Mouse (Mus musculus) ES-CJ7 (cell line): ENCODE measurements at regions not wholly inside any gene's neighbourhood (a gene's known extent, or its start where the extent isn't known, plus 50 kb on each side); places are given as distances from the start of the nearest gene placed in this dataset.
A peak's percentile ranks its signal among the peaks of the same experiment; 100 is the strongest.

Source experiments
- DNase-seq: peaks from one replicate; pipeline ENCODE4 v3.0.0; 2011; ENCODE audit warnings: low read depth, low spot score

DNA sequence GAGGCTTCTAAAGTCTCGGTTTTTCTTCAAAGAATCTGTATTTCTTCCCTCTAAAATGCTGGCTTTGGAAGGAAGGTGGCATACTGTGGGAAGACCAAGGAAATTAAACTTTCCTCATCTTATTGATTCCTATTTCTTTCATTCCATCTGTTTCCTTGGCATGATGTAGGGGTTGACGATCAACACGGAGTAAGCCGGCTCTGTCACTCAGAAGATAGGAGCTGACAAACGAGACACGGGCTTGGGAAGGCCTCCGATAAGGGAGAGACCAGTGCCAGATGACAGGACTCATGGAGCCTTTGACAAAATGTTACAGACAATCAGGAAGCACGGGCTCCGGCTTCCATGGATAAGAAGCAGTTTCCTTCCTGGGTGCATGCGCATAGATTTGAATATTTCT is 101.4 kb upstream of the Hsfy2 start:
- DNase-seq = no peak

DNA sequence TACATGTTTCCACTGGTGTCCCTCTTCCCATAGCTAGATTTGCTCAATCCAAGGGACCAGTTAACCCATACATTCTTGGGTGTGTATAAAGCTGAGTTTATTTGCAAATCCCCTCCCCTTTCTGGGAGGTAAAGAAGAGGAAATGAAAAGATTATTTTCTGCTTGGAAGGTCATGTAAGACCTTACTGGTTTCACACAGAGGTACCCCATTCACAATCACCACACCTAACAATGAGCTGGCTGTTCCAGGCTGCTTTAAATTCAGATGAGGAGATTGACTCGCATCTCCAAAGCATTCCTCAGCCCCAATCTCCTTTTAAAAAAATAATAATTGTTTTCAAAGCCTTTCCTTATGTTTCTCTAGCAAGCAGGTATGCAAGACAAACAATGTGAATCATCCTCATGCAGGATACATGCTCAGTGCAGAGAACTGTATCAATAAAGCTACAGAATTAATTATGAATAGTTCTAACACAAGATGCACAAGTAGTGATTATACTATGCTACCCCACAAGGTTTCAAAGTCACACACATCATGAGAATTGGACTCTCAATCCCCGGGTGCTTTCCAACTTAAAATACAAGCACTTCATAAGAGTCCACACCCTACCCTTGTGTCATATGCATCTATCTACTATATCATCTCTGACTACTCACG is 89.1 kb upstream of the Hsfy2 start:
- DNase-seq = no peak

DNA sequence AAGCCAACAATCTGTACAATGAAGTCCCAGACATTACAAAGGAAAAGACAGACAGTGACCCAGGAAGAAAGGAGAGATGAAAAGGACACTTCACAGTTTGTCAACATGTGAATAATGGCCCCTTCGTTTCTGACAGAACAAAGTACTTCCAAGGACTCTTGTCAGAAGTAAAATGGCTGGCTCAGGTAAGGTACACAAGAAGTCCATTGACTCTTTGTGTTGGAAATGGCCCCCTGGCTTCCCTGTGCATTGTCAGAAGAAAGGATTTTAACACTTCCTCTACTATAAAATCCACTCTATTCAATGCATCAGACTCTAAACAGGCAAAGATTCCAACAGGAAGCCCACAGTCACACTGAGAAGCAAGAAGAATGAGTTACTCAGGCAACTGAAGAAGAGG is 86.4 kb upstream of the Hsfy2 start:
- peak; percentile 67 for DNase-seq

DNA sequence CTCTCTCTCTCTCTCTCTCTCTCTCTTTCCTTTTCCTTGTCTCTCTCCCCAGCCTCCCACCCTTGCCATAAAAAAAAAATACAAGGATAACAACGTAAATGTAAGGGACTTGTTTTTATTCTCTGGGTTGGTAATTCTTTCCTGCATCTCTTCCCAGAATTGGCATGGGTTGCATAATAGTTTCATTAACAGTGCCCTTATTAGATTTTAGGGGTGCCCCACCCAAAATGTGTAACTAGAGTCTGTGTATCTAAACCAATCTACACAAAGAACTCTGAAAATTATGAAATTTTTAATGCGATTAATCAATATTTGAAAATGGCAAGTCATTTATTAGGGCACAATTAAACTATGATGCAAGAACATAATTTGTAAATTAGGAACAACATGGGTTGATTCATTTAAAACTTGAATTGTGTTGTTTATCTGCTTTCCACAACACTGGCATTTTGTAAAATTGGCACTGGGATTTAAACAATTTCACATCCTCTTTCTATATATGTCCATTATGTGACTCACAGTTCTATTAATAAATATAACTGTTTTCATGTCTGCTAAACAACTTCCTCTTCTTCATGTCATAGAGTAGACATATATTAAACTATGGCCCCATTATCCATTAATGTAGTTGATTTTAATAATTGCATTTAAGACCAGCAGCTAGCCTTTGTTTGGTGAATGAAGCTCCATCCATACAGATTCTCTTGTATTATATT is 75.9 kb upstream of the Hsfy2 start:
- no peak for DNase-seq

DNA sequence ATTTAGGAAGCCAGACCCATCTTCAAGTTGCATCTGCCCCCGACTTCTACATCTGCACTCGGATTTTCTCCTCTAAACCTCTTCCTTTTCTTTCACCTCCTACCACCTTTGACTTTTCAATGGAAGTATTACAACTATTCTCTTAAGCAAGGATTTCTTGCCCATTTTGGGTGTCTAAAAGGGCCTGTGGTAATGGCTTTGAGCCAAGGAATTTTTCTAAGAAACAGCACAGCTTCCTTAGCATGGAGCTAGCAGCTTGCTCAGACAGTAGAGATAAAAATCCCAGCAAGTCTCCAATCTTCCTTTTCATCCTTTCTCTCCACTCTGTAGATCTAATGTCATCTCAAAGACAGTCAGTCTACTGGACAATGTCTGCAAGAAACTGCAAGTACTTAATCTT is 63.2 kb upstream of the Hsfy2 start:
- no peak for DNase-seq

DNA sequence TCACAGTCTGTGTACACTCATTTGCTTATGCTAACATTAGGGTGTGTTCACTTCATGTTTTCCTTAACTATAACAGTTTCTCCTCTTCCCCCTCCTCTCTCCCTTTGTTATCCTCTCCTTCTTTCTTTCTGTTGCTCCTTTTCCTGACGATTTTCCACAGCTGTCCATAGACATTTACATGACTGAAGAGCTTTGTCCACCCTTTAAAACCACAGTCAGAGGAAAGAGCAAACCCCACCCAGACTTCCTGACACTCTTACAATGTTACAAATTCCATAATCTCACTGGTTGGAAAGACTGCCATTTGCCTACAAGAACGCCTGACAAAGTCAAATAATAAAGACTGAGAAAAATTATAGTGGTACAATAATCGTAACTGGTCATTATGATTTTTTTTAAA is 60.3 kb upstream of the Hsfy2 start:
- DNase-seq = peak; percentile 68
